Mouse (Mus musculus): ENCODE results near the gene Creg2. TPM values are rescaled to one million over a fixed set of nuclear protein-coding genes. Genes with fewer than 3 reads are reported as not detected.
A peak's percentile ranks its signal among the peaks of the same experiment; 100 is the strongest.
"Not testable (repeated sequence)": the region's sequence is repeated elsewhere in the genome, so short reads cannot be mapped to it uniquely, and the experiment has no call there.

Gene Creg2
- polyA plus RNA-seq, 1 experiment from 2014 or later: 0.39 TPM

GRCm38 (mm10) chr1:39676221-39676876, 25.1 kb upstream of the Creg2 start:
- H3K4me2 ChIP-seq (replicated peaks): no peak overlapping the region
- no peak overlapping the region for H3K4me3 ChIP-seq (replicated peaks)
- H3K36me3 ChIP-seq: no peaks in the 10 kb centered on the region
- WGBS: 88% methylated on average over 5 of the region's 5 CpGs
- no peaks in the 10 kb centered on the region for H3K27me3 ChIP-seq (replicated peaks)
- no peaks in the 10 kb centered on the region for H3K9me3 ChIP-seq
- no peaks in the 10 kb centered on the region for H3K4me1 ChIP-seq (replicated peaks)
- H3K9ac ChIP-seq: no peak overlapping the region
- no peak overlapping the region for H3K27ac ChIP-seq
- ATAC-seq: no peak

- Histone ChIP-seq H3K9ac (no peak overlapping the region), H3K9me3 (no peaks in the 10 kb centered on the region), H3K4me2 (replicated peaks) (no peak overlapping the region), H3K36me3 (no peaks in the 10 kb centered on the region), H3K4me3 (replicated peaks) (no peak overlapping the region), H3K4me1 (replicated peaks) (no peaks in the 10 kb centered on the region), H3K27me3 (replicated peaks) (no peaks in the 10 kb centered on the region), H3K27ac (no peak overlapping the region)
- no peak for ATAC-seq
- WGBS: 71% methylated on average over 9 of the region's 9 CpGs
Observed at GRCm38 (mm10) chr1:39672362-39673105, 21.3 kb upstream of the Creg2 start.

- H3K27me3 ChIP-seq (replicated peaks): no peaks in the 10 kb centered on the region
- no peaks in the 10 kb centered on the region for H3K36me3 ChIP-seq
- H3K9me3 ChIP-seq: no peaks in the 10 kb centered on the region
- no peaks in the 10 kb centered on the region for H3K4me1 ChIP-seq (replicated peaks)
- H3K9ac ChIP-seq: no peak overlapping the region
- no peak overlapping the region for H3K4me2 ChIP-seq (replicated peaks)
- H3K4me3 ChIP-seq (replicated peaks): no peak overlapping the region
- peak; percentile 34; the same call in 1 of the 2 replicates for ATAC-seq
- H3K27ac ChIP-seq: no peak overlapping the region
- 79% methylated on average over 17 of the region's 17 CpGs for WGBS
Observed at GRCm38 (mm10) chr1:39670211-39670935, 19.1 kb upstream of the Creg2 start.

- H3K36me3 ChIP-seq: no peaks in the 10 kb centered on the region
- H3K9me3 ChIP-seq: no peaks in the 10 kb centered on the region
- H3K4me3 ChIP-seq (replicated peaks): no peak overlapping the region
- no peak for ATAC-seq
- no peaks in the 10 kb centered on the region for H3K27me3 ChIP-seq (replicated peaks)
- H3K4me2 ChIP-seq (replicated peaks): no peak overlapping the region
- no peaks in the 10 kb centered on the region for H3K4me1 ChIP-seq (replicated peaks)
- no peak overlapping the region for H3K9ac ChIP-seq
- no peak overlapping the region for H3K27ac ChIP-seq
- WGBS: 89% methylated on average over 12 of the region's 12 CpGs
Observed at GRCm38 (mm10) chr1:39666751-39667252, 15.5 kb upstream of the Creg2 start.

- Histone ChIP-seq H3K27me3 (replicated peaks) (no peaks in the 10 kb centered on the region), H3K4me1 (replicated peaks) (no peaks in the 10 kb centered on the region), H3K9ac (no peak overlapping the region), H3K36me3 (no peaks in the 10 kb centered on the region), H3K27ac (no peak overlapping the region), H3K4me3 (replicated peaks) (no peak overlapping the region), H3K9me3 (no peaks in the 10 kb centered on the region), H3K4me2 (replicated peaks) (no peak overlapping the region)
- ATAC-seq: no peak
- 83% methylated on average over 7 of the region's 7 CpGs for WGBS
Observed at GRCm38 (mm10) chr1:39664039-39664625, 12.9 kb upstream of the Creg2 start.

- Histone ChIP-seq H3K27ac (no peak overlapping the region), H3K4me2 (replicated peaks) (no peak overlapping the region)
Observed at GRCm38 (mm10) chr1:39663050-39663449, 11.8 kb upstream of the Creg2 start.

GRCm38 (mm10) chr1:39656976-39657529, 5.8 kb upstream of the Creg2 start:
- H3K27ac ChIP-seq: no peak overlapping the region
- H3K9me3 ChIP-seq: no peaks in the 10 kb centered on the region
- no peaks in the 10 kb centered on the region for H3K4me1 ChIP-seq (replicated peaks)
- H3K4me2 ChIP-seq (replicated peaks): no peak overlapping the region
- no peak overlapping the region for H3K4me3 ChIP-seq (replicated peaks)
- ATAC-seq: no peak
- H3K36me3 ChIP-seq: no peaks in the 10 kb centered on the region
- no peak overlapping the region for H3K9ac ChIP-seq
- 78% methylated on average over 6 of the region's 6 CpGs for WGBS
- no peaks in the 10 kb centered on the region for H3K27me3 ChIP-seq (replicated peaks)

More at GRCm38 (mm10) chr1:39663050-39663449, 11.8 kb upstream of the Creg2 start:
- Histone ChIP-seq H3K27me3 (replicated peaks) (no peaks in the 10 kb centered on the region), H3K9ac (no peak overlapping the region), H3K9me3 (no peaks in the 10 kb centered on the region), H3K4me1 (replicated peaks) (no peaks in the 10 kb centered on the region), H3K36me3 (no peaks in the 10 kb centered on the region), H3K4me3 (replicated peaks) (no peak overlapping the region)
- ATAC-seq: no peak
- 90% methylated on average over 4 of the region's 4 CpGs for WGBS

- Histone ChIP-seq H3K27me3 (replicated peaks) (peaks cover 13% of the 10 kb centered on the region), H3K4me1 (replicated peaks) (peaks cover 13% of the 10 kb centered on the region)
- WGBS: 89% methylated on average over 18 of the region's 18 CpGs
- not testable (repeated sequence) for H3K9me3 ChIP-seq; H3K9ac ChIP-seq; H3K4me2 ChIP-seq (replicated peaks); H3K4me3 ChIP-seq (replicated peaks); H3K36me3 ChIP-seq; H3K27ac ChIP-seq; ATAC-seq
Observed at GRCm38 (mm10) chr1:39654901-39655300, 3.6 kb upstream of the Creg2 start.

GRCm38 (mm10) chr1:39653028-39653427, 1.8 kb upstream of the Creg2 start:
- Histone ChIP-seq H3K9ac (no peak overlapping the region), H3K36me3 (no peaks in the 10 kb centered on the region), H3K4me1 (replicated peaks) (peaks cover 16% of the 10 kb centered on the region), H3K4me3 (replicated peaks) (no peak overlapping the region), H3K27ac (no peak overlapping the region), H3K4me2 (replicated peaks) (no peak overlapping the region), H3K27me3 (replicated peaks) (peaks cover 20% of the 10 kb centered on the region), H3K9me3 (no peaks in the 10 kb centered on the region)
- 82% methylated on average over 4 of the region's 4 CpGs for WGBS
- no peak for ATAC-seq

- Histone ChIP-seq H3K9me3 (no peaks in the 10 kb centered on the region), H3K27me3 (replicated peaks) (peaks cover 23% of the 10 kb centered on the region), H3K9ac (peak overlapping the region; percentile 38), H3K36me3 (no peaks in the 10 kb centered on the region), H3K4me2 (replicated peaks) (peak overlapping the region; percentile 99), H3K27ac (no peak overlapping the region), H3K4me1 (replicated peaks) (peaks cover 16% of the 10 kb centered on the region), H3K4me3 (replicated peaks) (peak overlapping the region; percentile 46)
- peak; percentile 83 for ATAC-seq
- under 1% methylated on average over 73 of the region's 73 CpGs for WGBS
Observed at GRCm38 (mm10) chr1:39650435-39651240, 636 bp downstream of the Creg2 start.

- H3K4me2 ChIP-seq (replicated peaks): peak overlapping the region; percentile 99
- ATAC-seq: peak; percentile 34; the same call in 1 of the 2 replicates
- H3K4me3 ChIP-seq (replicated peaks): peak overlapping the region; percentile 46
- no peak overlapping the region for H3K27ac ChIP-seq
- no peaks in the 10 kb centered on the region for H3K9me3 ChIP-seq
- 15% methylated on average over 17 of the region's 17 CpGs for WGBS
- H3K4me1 ChIP-seq (replicated peaks): peaks cover 16% of the 10 kb centered on the region
- peaks cover 23% of the 10 kb centered on the region for H3K27me3 ChIP-seq (replicated peaks)
- peak overlapping the region; percentile 38 for H3K9ac ChIP-seq
- no peaks in the 10 kb centered on the region for H3K36me3 ChIP-seq
Observed at GRCm38 (mm10) chr1:39649691-39650434, 1.4 kb downstream of the Creg2 start.
